Mouse (Mus musculus) spleen, adult 2 months (tissue): Measurements from ENCODE around the gene Smpd3.

ENCODE experiments used
- CTCF ChIP-seq: fragments of 200-500 bp; IDR thresholded peaks from 2 replicates; pipeline ENCODE4 v1.5.1; 2011; ENCODE audit warnings: mild to moderate bottlenecking, inconsistent platforms; ENCODE audit not compliant: insufficient read depth, insufficient read length, insufficient replicate concordance; ENCODE audit errors: extremely low read depth
- POLR2A ChIP-seq: fragments of 200-500 bp; IDR thresholded peaks from 2 replicates; pipeline ENCODE4 v1.6.1; 2011; ENCODE audit warnings: low read depth, low read length, inconsistent platforms

- TF ChIP-seq POLR2A (no peak), CTCF (no peak)
Observed at GRCm38 (mm10) chr8:106332498-106332897, 5.3 kb downstream of the Smpd3 start.
